Mouse (Mus musculus): ENCODE measurements around the gene Apba2.

GRCm38 (mm10) chr7:64741333-64742307, 240.1 kb downstream of the Apba2 start:
- TF ChIP-seq CTCF (IDR thresholded peaks at IDR 0.05; ENCODE audit: borderline replicate concordance, insufficient read depth, low read length) (peak; percentile 94), POLR2A (IDR thresholded peaks at IDR 0.05; ENCODE audit: low read depth, low read length) (no peak)

Measured in embryonic fibroblast, embryonic 13.5 days (primary cell).